Mouse (Mus musculus) left cerebral cortex, adult 11 months (tissue): ENCODE results near the gene Zmym3.
"Not testable (repeated sequence)": the region's sequence is repeated elsewhere in the genome, so short reads cannot be mapped to it uniquely, and the experiment has no call there.

Experiments
- DNase-seq: peaks from one replicate; pipeline ENCODE4 v3.0.0; 2022; ENCODE audit warnings: low spot score

Zmym3 gene

GRCm38 (mm10) chrX:101376190-101376968 lies 44.3 kb downstream of the Zmym3 start, which contains the start of gene Gjb1:
Gjb1 (plus strand) TSS chrX:101376378.
- no peak for DNase-seq

DNA sequence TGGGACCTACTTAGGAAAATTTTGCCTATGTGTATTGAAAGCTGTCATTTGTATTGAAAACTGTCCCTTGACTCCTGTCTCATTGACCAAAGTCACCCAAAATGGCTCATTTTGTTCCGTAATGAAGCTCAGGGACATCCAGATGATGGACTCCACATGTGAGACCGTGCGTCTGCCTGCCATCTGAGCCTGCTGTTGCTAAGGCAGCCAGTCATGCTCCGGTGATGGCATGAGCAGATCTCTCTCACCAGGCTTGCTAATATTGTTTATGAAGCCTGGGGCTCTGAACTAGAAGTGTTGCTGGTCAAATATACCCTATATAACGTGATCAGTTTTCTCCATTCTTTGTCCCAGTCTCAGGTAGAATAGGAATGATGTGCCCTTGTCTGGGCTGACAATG lies 47.7 kb downstream of the Zmym3 start:
- DNase-seq, result no peak

GRCm38 (mm10) chrX:101370573-101370972 lies 50.1 kb downstream of the Zmym3 start:
- no peak for DNase-seq

- no peak for DNase-seq
Measured at GRCm38 (mm10) chrX:101369001-101369400, 51.6 kb downstream of the Zmym3 start.

DNA sequence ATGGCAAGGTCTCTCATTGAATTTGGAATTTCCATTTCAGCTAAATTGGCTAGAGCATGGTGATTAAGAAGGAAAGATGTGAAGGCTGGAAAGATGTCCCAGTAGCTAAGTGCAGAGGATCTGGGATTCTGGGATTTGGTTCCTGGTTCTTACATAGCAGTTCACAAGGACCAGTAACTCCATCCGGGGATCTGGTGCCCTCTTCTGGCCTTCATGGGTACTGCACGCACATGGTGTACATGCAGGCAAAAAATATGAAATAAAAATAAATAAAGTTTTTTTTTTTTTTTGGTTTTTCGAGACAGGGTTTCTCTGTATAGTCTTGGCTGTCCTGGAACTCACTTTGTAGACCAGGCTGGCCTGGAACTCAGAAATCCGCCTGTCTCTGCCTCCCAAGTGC lies 61.7 kb downstream of the Zmym3 start:
- DNase-seq, result not testable (repeated sequence)
